Mouse (Mus musculus) heart, adult 2 months (tissue): Measurements from ENCODE around the gene Mrps14. TPM values are rescaled to one million over a fixed set of nuclear protein-coding genes. Genes with fewer than 3 reads are reported as not detected.

ENCODE experiments used
- DNase-seq, 2 experiments: peaks; one replicate each; pipeline ENCODE4 v3.0.0; 2021
- H3K27ac ChIP-seq: fragments of 200-600 bp; 2 replicates; pipeline ENCODE4 v1.8.1; 2022
- H3K27me3 ChIP-seq: fragments of 200-500 bp; 2 replicates; pipeline ENCODE4 v1.6.1; 2012; ENCODE audit warnings: mild to moderate bottlenecking, low read length, inconsistent platforms, mixed read lengths; ENCODE audit not compliant: control insufficient read depth, insufficient read depth
- H3K36me3 ChIP-seq: fragments of 200-500 bp; 2 replicates; pipeline ENCODE4 v1.6.1; 2012; ENCODE audit warnings: low read length, inconsistent platforms; ENCODE audit not compliant: control insufficient read depth, insufficient read depth
- H3K4me1 ChIP-seq: fragments of 200-500 bp; 2 replicates; pipeline ENCODE4 v1.6.1; 2011; ENCODE audit warnings: low read length; ENCODE audit not compliant: control insufficient read depth, insufficient read depth
- H3K4me3 ChIP-seq: fragments of 200-600 bp; 2 replicates; pipeline ENCODE4 v1.8.1; 2022
- H3K79me2 ChIP-seq: fragments of 200-500 bp; replicated peaks from 2 replicates; pipeline ENCODE4 v1.6.1; 2012; ENCODE audit warnings: mild to moderate bottlenecking, inconsistent platforms, low read length, moderate library complexity, mixed read lengths; ENCODE audit not compliant: control insufficient read depth, insufficient read depth
- H3K9ac ChIP-seq: fragments of 200-500 bp; 2 replicates; pipeline ENCODE4 v1.6.1; 2012; ENCODE audit warnings: low read depth, mild to moderate bottlenecking, control low read depth, inconsistent platforms, low read length, mixed read lengths
- CTCF ChIP-seq: fragments of 200-600 bp; IDR thresholded peaks from 2 replicates; pipeline ENCODE4 v1.8.1; 2022; ENCODE audit warnings: antibody characterized with exemption, mild to moderate bottlenecking, moderate library complexity
- EP300 ChIP-seq: fragments of 200-500 bp; IDR thresholded peaks from 2 replicates; pipeline ENCODE4 v1.6.1; 2011; ENCODE audit warnings: low read depth, low read length, control low read depth; ENCODE audit not compliant: insufficient read depth
- POLR2A ChIP-seq: fragments of 200-500 bp; IDR thresholded peaks from 2 replicates; pipeline ENCODE4 v1.6.1; 2011; ENCODE audit warnings: mild to moderate bottlenecking, low read depth, low read length, control low read depth; ENCODE audit not compliant: insufficient read depth
- WGBS: fragments of 180-500 bp; shearing (Covaris S2); methylation state at CpG from one replicate; pipeline ENCODE4 v1.1.7; 2018; 5-methylcytosine and 5-hydroxymethylcytosine counted together
- intact Hi-C: fragments of 180-260 bp; cut with DNase I; formaldehyde crosslinking; loops from one replicate; pipeline ENCODE4 v1.15.1; 2025
- polyA plus RNA-seq: library from polyadenylated mRNA; depleted of rRNA; stranded (reverse); fragments of >200 nt; gene quantifications from 2 replicates; pipeline ENCODE4 v1.2.3, GENCODE M21; 2012
- total RNA-seq, 2 experiments: library from RNA; stranded (reverse); gene quantifications; 2 replicates each; pipeline ENCODE4 v1.2.3; 2021

Gene Mrps14
- total and polyA plus RNA-seq, 3 experiments, result 46.2 to 102 (median 94.6) TPM

DNA sequence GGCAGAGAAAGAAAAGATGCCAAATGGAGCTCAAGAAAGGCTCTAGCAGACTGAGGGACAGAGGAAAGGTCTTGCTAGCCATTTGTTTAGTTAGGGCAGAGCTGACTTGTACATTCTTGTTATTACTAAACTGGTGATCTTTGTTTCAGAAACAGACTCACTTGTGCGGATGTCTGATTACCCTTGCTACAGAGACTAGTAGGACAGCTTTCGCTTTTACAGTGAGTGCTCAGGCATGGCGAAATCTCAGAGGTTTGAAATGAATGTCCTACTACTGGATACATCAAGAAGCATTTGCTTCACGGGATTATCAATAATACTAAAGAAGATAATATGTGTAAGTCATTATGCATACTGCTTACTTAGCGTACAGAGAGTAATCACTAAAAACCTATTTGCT lies 49.7 kb downstream of the Mrps14 start:
- DNase-seq, result no peak
- WGBS, result 92% methylated on average over 5 of the region's 5 CpGs
- no peak overlapping the region for H3K9ac ChIP-seq
- TF ChIP-seq POLR2A (no peak), EP300 (no peak), CTCF (no peak)
- no peak overlapping the region for H3K27ac ChIP-seq
- no peaks in the 10 kb centered on the region for H3K79me2 ChIP-seq
- no peaks in the 10 kb centered on the region for H3K27me3 ChIP-seq
- peaks cover 3% of the 10 kb centered on the region for H3K36me3 ChIP-seq
- no peak overlapping the region for H3K4me3 ChIP-seq
- intact Hi-C loops, result no loop called here
- H3K4me1 ChIP-seq, result peaks cover 2% of the 10 kb centered on the region

DNA sequence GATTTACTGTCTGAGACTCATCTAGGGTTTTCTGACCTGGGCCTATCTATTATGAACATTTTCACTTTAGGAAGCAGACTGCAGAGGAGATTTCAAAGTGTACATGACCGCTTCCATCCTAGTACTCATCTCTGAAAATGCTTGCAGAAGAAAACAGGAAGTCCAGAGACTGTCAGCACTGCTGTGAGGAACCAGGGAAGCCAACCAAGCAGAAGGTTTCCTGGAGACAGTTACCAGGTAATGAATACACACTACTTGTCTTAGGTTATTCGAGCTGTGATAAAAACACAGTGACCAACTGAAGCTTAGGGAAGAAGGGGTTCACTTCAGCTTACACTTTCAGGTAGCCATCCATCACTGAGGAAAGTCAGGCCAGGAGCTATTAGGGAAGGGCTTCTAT lies 50.9 kb downstream of the Mrps14 start:
- no peak for DNase-seq
- peaks cover 4% of the 10 kb centered on the region for H3K4me1 ChIP-seq
- intact Hi-C loops, result no loop called here
- peaks cover 3% of the 10 kb centered on the region for H3K36me3 ChIP-seq
- 43% methylated on average over 2 of the region's 2 CpGs for WGBS
- H3K27ac ChIP-seq, result no peak overlapping the region
- no peak overlapping the region for H3K9ac ChIP-seq
- no peaks in the 10 kb centered on the region; the same call in 1 of the 2 replicates for H3K79me2 ChIP-seq
- no peak for TF ChIP-seq EP300
- TF ChIP-seq POLR2A, result no peak
- no peak for TF ChIP-seq CTCF
- no peaks in the 10 kb centered on the region for H3K27me3 ChIP-seq
- H3K4me3 ChIP-seq, result no peak overlapping the region

DNA sequence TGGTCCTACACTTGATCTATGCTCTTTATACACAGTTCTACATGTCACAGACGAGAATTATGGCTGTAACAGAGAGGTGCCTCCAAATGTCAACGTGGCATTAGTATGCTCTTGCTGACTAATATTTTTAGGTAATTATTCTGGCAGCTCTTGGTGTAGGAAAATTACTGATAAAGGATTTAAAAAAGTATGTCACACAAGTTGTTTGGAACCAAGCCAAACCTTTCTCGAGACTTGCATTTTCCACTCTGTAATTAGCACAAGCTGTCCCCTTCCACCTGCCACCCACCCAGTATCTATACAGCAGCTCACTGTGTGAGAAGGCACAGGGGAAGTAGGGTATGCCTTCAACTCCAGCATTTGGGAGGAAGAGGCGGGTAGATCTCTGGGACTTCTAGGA lies 51.8 kb downstream of the Mrps14 start:
- no peak for TF ChIP-seq CTCF
- no peak for TF ChIP-seq EP300
- TF ChIP-seq POLR2A, result no peak
- Histone ChIP-seq H3K79me2 (no peaks in the 10 kb centered on the region; the same call in 1 of the 2 replicates), H3K4me3 (no peak overlapping the region), H3K9ac (no peak overlapping the region), H3K27me3 (no peaks in the 10 kb centered on the region), H3K4me1 (peaks cover 4% of the 10 kb centered on the region), H3K36me3 (peaks cover 3% of the 10 kb centered on the region), H3K27ac (no peak overlapping the region)
- intact Hi-C loops, result no loop called here
- 43% methylated on average over 4 of the region's 4 CpGs for WGBS
- no peak for DNase-seq

DNA sequence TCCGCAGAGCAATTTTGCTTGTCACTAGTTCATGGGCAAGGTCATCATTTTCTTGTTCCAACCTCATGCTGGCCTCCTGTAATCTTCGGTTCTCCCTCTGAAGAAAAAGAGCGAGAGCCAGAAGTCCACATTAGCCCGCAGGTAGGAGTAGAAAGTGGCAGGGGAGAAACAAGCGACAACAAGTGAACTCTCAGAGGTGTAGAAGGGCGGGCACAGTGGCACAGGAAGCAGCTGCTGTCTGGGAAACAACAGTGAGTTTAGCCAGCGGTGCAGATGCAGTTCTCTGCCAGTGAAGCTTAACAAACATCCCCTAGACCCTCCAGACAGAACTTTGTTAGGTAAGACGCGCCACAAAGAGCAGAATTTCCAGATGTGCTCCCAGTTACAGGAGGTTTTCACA lies 52.5 kb downstream of the Mrps14 start:
- intact Hi-C loops, result no loop called here
- DNase-seq, result peak in 1 of 2 experiments; percentile 40
- 83% methylated on average over 9 of the region's 9 CpGs for WGBS
- Histone ChIP-seq H3K36me3 (peaks cover 3% of the 10 kb centered on the region), H3K79me2 (no peaks in the 10 kb centered on the region; the same call in 1 of the 2 replicates), H3K9ac (no peak overlapping the region), H3K27ac (no peak overlapping the region), H3K4me3 (no peak overlapping the region), H3K27me3 (no peaks in the 10 kb centered on the region), H3K4me1 (peaks cover 4% of the 10 kb centered on the region)
- TF ChIP-seq EP300 (no peak), CTCF (no peak), POLR2A (no peak)

DNA sequence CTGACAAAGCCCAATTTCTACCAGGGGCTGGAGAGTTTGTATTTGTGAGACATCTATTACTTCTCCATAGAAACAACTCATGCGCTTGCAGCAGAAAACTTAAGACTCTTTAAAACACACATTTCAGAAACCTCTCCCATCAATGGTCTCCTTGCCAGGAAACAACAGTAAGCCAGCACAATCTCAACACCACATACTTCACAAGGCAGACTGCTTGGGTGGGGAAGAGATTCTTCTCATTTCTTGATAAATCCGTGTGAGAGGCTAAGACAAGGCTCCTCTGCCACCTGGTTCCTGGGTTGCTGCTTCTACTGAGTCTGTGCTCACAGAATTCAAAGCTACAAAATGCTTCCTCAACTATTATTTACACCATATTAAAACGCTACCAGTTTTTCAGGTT lies 54.8 kb downstream of the Mrps14 start:
- WGBS, result 63% methylated on average over 3 of the region's 3 CpGs
- intact Hi-C loops, result no loop called here
- H3K36me3 ChIP-seq, result peaks cover 3% of the 10 kb centered on the region
- H3K79me2 ChIP-seq, result no peaks in the 10 kb centered on the region; the same call in 1 of the 2 replicates
- H3K27ac ChIP-seq, result no peak overlapping the region
- H3K9ac ChIP-seq, result no peak overlapping the region
- H3K4me1 ChIP-seq, result peaks cover 4% of the 10 kb centered on the region
- DNase-seq, result no peak
- H3K4me3 ChIP-seq, result no peak overlapping the region
- H3K27me3 ChIP-seq, result no peaks in the 10 kb centered on the region
- TF ChIP-seq CTCF (no peak), POLR2A (no peak), EP300 (no peak)

DNA sequence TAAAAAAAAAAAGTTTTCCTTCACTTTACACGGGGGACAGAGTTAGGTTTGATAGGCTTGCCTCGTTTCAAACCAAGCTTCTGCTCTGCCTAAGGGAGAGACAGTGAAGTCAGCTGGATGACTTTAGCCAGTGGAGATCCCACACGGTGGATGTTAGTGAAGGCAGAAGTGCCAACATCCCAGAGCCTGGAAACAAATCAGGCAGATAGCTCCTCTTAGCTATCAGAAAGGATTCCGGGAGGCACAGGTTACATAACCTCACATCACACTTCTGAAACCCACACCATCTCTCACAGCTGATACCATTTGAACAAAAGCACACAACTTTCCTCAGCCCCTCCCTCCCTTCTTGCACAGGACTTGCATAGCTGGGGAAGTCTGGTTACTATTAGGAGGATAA lies 55.8 kb downstream of the Mrps14 start:
- no peaks in the 10 kb centered on the region for H3K27me3 ChIP-seq
- peaks cover 3% of the 10 kb centered on the region for H3K36me3 ChIP-seq
- no peak overlapping the region for H3K27ac ChIP-seq
- no peak overlapping the region for H3K9ac ChIP-seq
- no peak for DNase-seq
- TF ChIP-seq POLR2A (no peak), EP300 (no peak), CTCF (no peak)
- intact Hi-C loops, result no loop called here
- peaks cover 4% of the 10 kb centered on the region for H3K4me1 ChIP-seq
- no peaks in the 10 kb centered on the region; the same call in 1 of the 2 replicates for H3K79me2 ChIP-seq
- H3K4me3 ChIP-seq, result no peak overlapping the region
- WGBS, result 17% methylated on average over 4 of the region's 4 CpGs
